Mouse (Mus musculus) midbrain, postnatal 0 days (tissue): ENCODE data around the gene Acoxl. TPM values are rescaled to one million over a fixed set of nuclear protein-coding genes. Genes with fewer than 3 reads are reported as not detected.

Source experiments
- ATAC-seq: fragments of 200-750 bp; cut with Nextera tagmentation; 2 replicates; pipeline ENCODE4 v1.8.0; 2017; ENCODE audit warnings: moderate number of reproducible peaks, mild to moderate bottlenecking, moderate TSS enrichment, moderate library complexity; ENCODE audit not compliant: low FRiP score
- DNase-seq: peaks from one replicate; pipeline ENCODE4 v3.0.0-alpha.2; 2015; ENCODE audit warnings: low spot score
- H3K27ac ChIP-seq: fragments of 300-500 bp; sonication (generic); 2 replicates; pipeline ENCODE4 v1.5.1; 2014; ENCODE audit warnings: low read depth, mild to moderate bottlenecking, low read length, mixed read lengths
- H3K27me3 ChIP-seq: fragments of 300-500 bp; sonication (generic); 2 replicates; pipeline ENCODE4 v1.6.1; 2014; ENCODE audit warnings: low read length, control low read depth, mixed read lengths; ENCODE audit not compliant: insufficient read depth
- H3K36me3 ChIP-seq: fragments of 300-500 bp; sonication (generic); 2 replicates; pipeline ENCODE4 v1.6.1; 2014; ENCODE audit warnings: low read length, control low read depth, mixed read lengths; ENCODE audit not compliant: insufficient read depth
- H3K4me1 ChIP-seq: fragments of 300-500 bp; sonication (generic); 2 replicates; pipeline ENCODE4 v1.6.1; 2014; ENCODE audit warnings: mild to moderate bottlenecking, control low read depth, antibody characterized with exemption, low read length, mixed read lengths; ENCODE audit not compliant: insufficient read depth
- H3K4me2 ChIP-seq: fragments of 300-500 bp; sonication (generic); 2 replicates; pipeline ENCODE4 v1.6.1; 2014; ENCODE audit warnings: low read depth, mild to moderate bottlenecking, low read length, mixed read lengths; ENCODE audit not compliant: poor library complexity, severe bottlenecking
- H3K4me3 ChIP-seq: fragments of 300-500 bp; sonication (generic); 2 replicates; pipeline ENCODE4 v1.5.1; 2014; ENCODE audit warnings: low read depth, mild to moderate bottlenecking, low read length, moderate library complexity
- H3K9ac ChIP-seq: fragments of 300-500 bp; sonication (generic); replicated peaks from 2 replicates; pipeline ENCODE4 v1.6.1; 2014; ENCODE audit warnings: mild to moderate bottlenecking, low read length, moderate library complexity, mixed read lengths; ENCODE audit not compliant: poor library complexity, severe bottlenecking
- H3K9me3 ChIP-seq: fragments of 300-500 bp; sonication (generic); 2 replicates; pipeline ENCODE4 v1.6.1; 2016; ENCODE audit warnings: low read length, control low read depth
- CTCF ChIP-seq: IDR thresholded peaks from 2 replicates; pipeline ENCODE4 v1.5.1; 2016; ENCODE audit warnings: antibody characterized with exemption, mild to moderate bottlenecking
- WGBS: fragments of 180-500 bp; shearing (Covaris S2); extraction: QIAGEN DNeasy Blood & Tissue Kit; methylation state at CpG from one replicate; pipeline ENCODE4 v1.1.7; 2014; 5-methylcytosine and 5-hydroxymethylcytosine counted together
- polyA plus RNA-seq: library from polyadenylated mRNA; unstranded; fragments of >200 nt; fragmentation: Nextera tagmentation; extraction: Ambion mirVana; gene quantifications from 2 replicates; pipeline ENCODE4 v1.2.1, GENCODE M21; 2015
- total RNA-seq: library from RNA; depleted of rRNA; stranded (reverse); fragments of >200 nt; gene quantifications from 2 replicates; pipeline ENCODE4 v1.2.3, GENCODE M21; 2014

The Acoxl gene
- total and polyA plus RNA-seq, 2 experiments from 2014 or later = 0.05 to 0.12 TPM

DNA sequence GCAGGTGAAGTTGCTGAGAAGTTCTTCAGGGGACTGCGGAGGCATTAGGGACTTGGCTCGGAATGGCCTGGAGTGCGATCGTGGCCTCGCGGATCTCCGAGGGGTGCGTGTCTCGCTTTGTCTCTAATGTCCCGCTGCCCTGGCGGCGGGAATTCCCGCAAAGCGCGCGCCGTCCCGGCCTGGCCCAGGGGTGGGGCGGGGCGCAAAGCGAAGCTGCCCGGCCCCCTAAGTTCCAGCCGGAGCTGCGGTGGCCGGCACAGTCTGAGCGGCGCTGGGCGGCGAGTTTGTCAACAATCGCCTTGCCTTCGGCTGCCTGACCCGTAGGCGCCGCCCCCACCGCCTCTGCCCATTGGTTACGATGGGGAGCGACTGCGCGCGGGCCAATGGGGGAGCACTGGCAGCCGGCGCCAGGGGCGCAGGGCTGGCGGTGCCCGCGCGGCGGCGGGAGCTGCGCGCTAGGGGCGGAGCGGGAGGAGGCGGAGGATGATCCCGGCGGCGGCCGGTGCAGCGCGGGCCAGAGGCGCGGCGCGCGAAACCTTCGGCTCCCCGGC is 288.5 kb downstream of the Acoxl start:
- Histone ChIP-seq H3K27me3 (peaks cover 21% of the 10 kb centered on the region), H3K4me3 (peak overlapping the region; percentile 66), H3K4me2 (peak overlapping the region; percentile 98), H3K9ac (peak overlapping the region; percentile 42; the same call in 1 of the 2 replicates), H3K36me3 (no peaks in the 10 kb centered on the region), H3K27ac (peak overlapping the region; percentile 43; the same call in 1 of the 2 replicates), H3K9me3 (no peaks in the 10 kb centered on the region), H3K4me1 (peaks cover 17% of the 10 kb centered on the region; the same call in 1 of the 2 replicates)
- no peak; the same call in 1 of the 2 replicates for TF ChIP-seq CTCF
- DNase-seq = peak; percentile 94
- ATAC-seq = peak; percentile 88
- under 1% methylated on average over 58 of the region's 67 CpGs for WGBS

DNA sequence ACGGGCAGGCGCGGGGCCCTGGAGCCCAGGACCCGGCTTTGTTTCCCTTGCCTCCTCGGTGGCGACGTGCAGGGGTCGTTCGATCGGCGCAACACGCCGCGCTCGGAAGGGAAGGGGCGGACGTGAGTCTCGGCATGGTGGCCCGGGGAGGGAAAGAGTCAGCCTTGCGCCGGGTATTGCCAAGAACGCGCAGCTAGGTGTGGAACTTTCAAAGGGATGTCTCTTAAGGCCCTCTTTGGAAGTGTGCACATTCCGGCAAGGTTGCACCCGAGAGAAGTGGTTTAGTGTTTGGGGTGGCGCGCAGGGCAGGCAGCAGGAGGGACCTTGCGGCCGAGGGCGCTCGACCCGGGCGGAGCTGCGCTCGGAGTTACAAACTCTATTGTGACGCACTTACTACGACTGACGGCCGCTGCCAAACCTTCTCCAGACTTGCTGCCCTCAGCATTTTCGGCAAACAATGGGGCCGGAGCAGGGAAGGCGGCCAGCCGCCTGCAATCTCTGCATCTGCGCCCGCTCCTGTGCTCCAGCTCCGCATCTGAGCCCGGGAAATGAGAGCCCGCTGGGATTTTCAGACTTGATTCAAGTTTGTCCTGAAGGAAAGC is 289.1 kb downstream of the Acoxl start:
- ATAC-seq = peak; percentile 24; the same call in 1 of the 2 replicates
- no peaks in the 10 kb centered on the region for H3K9me3 ChIP-seq
- H3K9ac ChIP-seq = peak overlapping the region; percentile 39
- H3K27me3 ChIP-seq = peaks cover 15% of the 10 kb centered on the region
- TF ChIP-seq CTCF = no peak
- WGBS = under 1% methylated on average over 48 of the region's 48 CpGs
- peaks cover 16% of the 10 kb centered on the region; the same call in 1 of the 2 replicates for H3K4me1 ChIP-seq
- DNase-seq = peak; percentile 77
- peak overlapping the region; percentile 66 for H3K4me3 ChIP-seq
- H3K27ac ChIP-seq = peak overlapping the region; percentile 43
- H3K36me3 ChIP-seq = no peaks in the 10 kb centered on the region
- H3K4me2 ChIP-seq = peak overlapping the region; percentile 98

DNA sequence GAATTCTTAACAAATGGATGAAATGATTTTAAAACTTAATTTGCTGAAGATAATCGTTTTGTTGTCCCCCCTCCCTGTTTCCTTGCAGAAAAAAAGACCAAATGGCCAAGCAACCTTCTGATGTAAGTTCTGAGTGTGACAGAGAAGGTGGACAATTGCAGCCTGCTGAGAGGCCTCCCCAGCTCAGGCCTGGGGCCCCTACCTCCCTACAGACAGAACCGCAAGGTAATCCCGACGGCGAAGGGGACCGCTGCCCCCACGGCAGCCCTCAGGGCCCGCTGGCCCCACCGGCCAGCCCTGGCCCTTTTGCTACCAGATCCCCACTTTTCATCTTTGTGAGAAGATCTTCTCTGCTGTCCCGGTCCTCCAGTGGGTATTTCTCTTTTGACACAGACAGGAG is 289.9 kb downstream of the Acoxl start:
- Histone ChIP-seq H3K9ac (no peak overlapping the region), H3K36me3 (no peaks in the 10 kb centered on the region), H3K27ac (no peak overlapping the region), H3K9me3 (no peaks in the 10 kb centered on the region), H3K4me3 (peak overlapping the region; percentile 66; the same call in 1 of the 2 replicates), H3K27me3 (peaks cover 11% of the 10 kb centered on the region; the same call in 1 of the 2 replicates), H3K4me2 (peak overlapping the region; percentile 98), H3K4me1 (peaks cover 10% of the 10 kb centered on the region; the same call in 1 of the 2 replicates)
- TF ChIP-seq CTCF = no peak
- WGBS = 24% methylated on average over 10 of the region's 10 CpGs
- ATAC-seq (no peak), DNase-seq (no peak)

DNA sequence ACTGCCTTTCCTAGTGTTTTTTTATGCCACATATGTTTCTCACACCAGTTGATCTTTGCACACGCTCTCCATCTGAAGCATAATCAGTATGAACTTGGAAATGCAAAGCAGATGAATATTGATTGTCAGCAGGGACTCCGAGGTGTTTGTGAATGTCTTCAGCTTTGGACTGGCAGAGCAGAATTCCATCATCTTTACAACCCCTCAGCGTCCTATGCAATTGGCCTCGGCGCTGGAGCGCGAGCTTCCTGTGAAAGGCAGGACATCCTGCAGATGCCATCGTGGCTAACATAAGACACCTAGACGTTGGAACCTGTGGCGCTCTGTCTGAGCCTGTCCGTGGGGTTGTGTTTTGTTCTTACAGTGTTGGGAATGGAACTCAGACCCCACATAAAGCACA is 292.8 kb downstream of the Acoxl start:
- Histone ChIP-seq H3K27me3 (no peaks in the 10 kb centered on the region), H3K27ac (no peak overlapping the region), H3K36me3 (no peaks in the 10 kb centered on the region), H3K4me2 (no peak overlapping the region), H3K9ac (no peak overlapping the region), H3K4me1 (no peaks in the 10 kb centered on the region), H3K4me3 (no peak overlapping the region), H3K9me3 (no peaks in the 10 kb centered on the region)
- ATAC-seq (no peak), DNase-seq (no peak)
- TF ChIP-seq CTCF = no peak
- whole genome bisulfite sequencing = 92% methylated on average over 11 of the region's 11 CpGs

DNA sequence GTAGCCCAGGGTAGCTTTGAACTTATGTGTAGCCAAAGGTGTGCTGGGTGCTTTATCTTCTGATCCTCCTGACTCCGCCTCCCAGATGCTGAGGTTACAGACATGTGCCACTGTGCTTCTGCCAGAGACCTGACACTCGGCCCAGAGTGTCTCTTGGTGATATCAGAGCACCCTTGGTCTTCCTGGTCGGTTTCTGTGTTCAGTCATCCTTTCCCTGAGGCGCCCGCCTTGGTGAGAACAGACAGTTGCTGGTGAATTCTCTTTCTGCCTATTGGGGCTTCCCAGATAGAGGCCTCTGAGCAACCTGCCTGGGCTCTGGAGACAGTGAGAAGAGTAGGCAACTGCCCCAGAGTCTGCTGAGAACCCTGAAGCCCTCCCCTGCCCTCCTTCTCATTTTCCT is 294.0 kb downstream of the Acoxl start:
- H3K27ac ChIP-seq = no peak overlapping the region
- H3K9me3 ChIP-seq = no peaks in the 10 kb centered on the region
- H3K9ac ChIP-seq = no peak overlapping the region
- DNase-seq (no peak), ATAC-seq (no peak)
- no peak for TF ChIP-seq CTCF
- no peaks in the 10 kb centered on the region for H3K4me1 ChIP-seq
- H3K27me3 ChIP-seq = no peaks in the 10 kb centered on the region
- no peak overlapping the region for H3K4me3 ChIP-seq
- no peaks in the 10 kb centered on the region for H3K36me3 ChIP-seq
- no peak overlapping the region for H3K4me2 ChIP-seq
- WGBS = 94% methylated on average over 5 of the region's 5 CpGs

DNA sequence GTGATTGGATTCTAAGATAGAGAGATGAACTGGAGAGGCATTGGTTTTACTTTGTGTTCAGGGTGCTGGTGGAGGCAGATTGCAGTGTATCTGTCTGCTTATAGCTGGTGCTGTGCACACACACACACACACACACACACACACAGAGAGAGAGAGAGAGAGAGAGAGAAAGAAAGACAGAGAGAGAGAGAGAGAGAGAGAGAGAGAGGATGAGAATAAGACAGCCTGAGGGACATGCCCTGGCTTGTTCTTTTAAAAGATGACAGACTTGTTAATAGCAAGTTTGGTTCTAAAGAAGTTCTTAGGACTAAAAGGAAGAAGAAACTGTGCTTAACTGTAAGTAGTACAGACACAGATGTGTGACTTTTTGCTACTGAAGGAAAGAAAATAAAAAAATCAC is 295.2 kb downstream of the Acoxl start:
- Histone ChIP-seq H3K4me1 (no peaks in the 10 kb centered on the region), H3K36me3 (no peaks in the 10 kb centered on the region), H3K9ac (no peak overlapping the region), H3K4me2 (no peak overlapping the region), H3K27me3 (no peaks in the 10 kb centered on the region), H3K27ac (no peak overlapping the region), H3K4me3 (no peak overlapping the region), H3K9me3 (no peaks in the 10 kb centered on the region)
- ATAC-seq = no peak
- DNase-seq = no peak
- no peak for TF ChIP-seq CTCF
